Mouse (Mus musculus): ENCODE results near the gene Igfn1. TPM values are rescaled to one million over a fixed set of nuclear protein-coding genes. Genes with fewer than 3 reads are reported as not detected.

Gene Igfn1
- polyA plus RNA-seq, 1 experiment: not detected

GRCm38 (mm10) chr1:135923229-135923628 is 82.9 kb downstream of the Igfn1 start:
- Histone ChIP-seq H3K27me3 (ENCODE audit: control insufficient read depth, insufficient read depth, low read length) (peaks cover 2% of the 10 kb centered on the region; the same call in 1 of the 2 replicates), H3K27ac (ENCODE audit: insufficient read depth, low read length) (no peak overlapping the region), H3K4me3 (ENCODE audit: extremely low read depth, insufficient read depth, insufficient read length) (no peak overlapping the region), H3K4me1 (ENCODE audit: control insufficient read depth, insufficient read depth, insufficient read length) (no peaks in the 10 kb centered on the region), H3K36me3 (ENCODE audit: control insufficient read depth, insufficient read depth, low read length) (no peaks in the 10 kb centered on the region)
- DNase-seq (ENCODE audit: low read depth in 1 of 2, low spot score in 2 of 2): no peak
- WGBS: 70% methylated on average over 7 of the region's 7 CpGs
- TF ChIP-seq CTCF (IDR thresholded peaks at IDR 0.05; ENCODE audit: extremely low read depth, insufficient read depth, insufficient read length, insufficient replicate concordance) (no peak), POLR2A (IDR thresholded peaks at IDR 0.05; ENCODE audit: low read depth, low read length) (no peak)

- WGBS: 4% methylated on average over 67 of the region's 67 CpGs
- Histone ChIP-seq H3K36me3 (ENCODE audit: control insufficient read depth, insufficient read depth, low read length) (no peaks in the 10 kb centered on the region), H3K27me3 (ENCODE audit: control insufficient read depth, insufficient read depth, low read length) (peaks cover 2% of the 10 kb centered on the region; the same call in 1 of the 2 replicates), H3K27ac (ENCODE audit: insufficient read depth, low read length) (no peak within 1 kb of the TSS), H3K4me3 (ENCODE audit: extremely low read depth, insufficient read depth, insufficient read length) (no peak within 1 kb of the TSS), H3K4me1 (ENCODE audit: control insufficient read depth, insufficient read depth, insufficient read length) (no peaks in the 10 kb centered on the region)
- no peak for DNase-seq (ENCODE audit: low read depth in 1 of 2, low spot score in 2 of 2)
- TF ChIP-seq POLR2A (IDR thresholded peaks at IDR 0.05; ENCODE audit: low read depth, low read length): no peak
- TF ChIP-seq CTCF (IDR thresholded peaks at IDR 0.05; ENCODE audit: extremely low read depth, insufficient read depth, insufficient read length, insufficient replicate concordance): no peak
Measured at GRCm38 (mm10) chr1:135918644-135919407, 87.3 kb downstream of the Igfn1 start, which contains the start of gene Pkp1. Pkp1 (minus strand) TSS chr1:135919207.

GRCm38 (mm10) chr1:135917206-135917605 is 88.9 kb downstream of the Igfn1 start:
- peaks cover 2% of the 10 kb centered on the region; the same call in 1 of the 2 replicates for H3K27me3 ChIP-seq (ENCODE audit: control insufficient read depth, insufficient read depth, low read length)
- H3K4me3 ChIP-seq (ENCODE audit: extremely low read depth, insufficient read depth, insufficient read length): no peak overlapping the region
- H3K36me3 ChIP-seq (ENCODE audit: control insufficient read depth, insufficient read depth, low read length): no peaks in the 10 kb centered on the region
- H3K27ac ChIP-seq (ENCODE audit: insufficient read depth, low read length): no peak overlapping the region
- no peak for DNase-seq (ENCODE audit: low read depth in 1 of 2, low spot score in 2 of 2)
- TF ChIP-seq CTCF (IDR thresholded peaks at IDR 0.05; ENCODE audit: extremely low read depth, insufficient read depth, insufficient read length, insufficient replicate concordance): no peak
- TF ChIP-seq POLR2A (IDR thresholded peaks at IDR 0.05; ENCODE audit: low read depth, low read length): no peak
- 42% methylated on average over 5 of the region's 5 CpGs for WGBS
- H3K4me1 ChIP-seq (ENCODE audit: control insufficient read depth, insufficient read depth, insufficient read length): no peaks in the 10 kb centered on the region

- no peak for TF ChIP-seq POLR2A (IDR thresholded peaks at IDR 0.05; ENCODE audit: low read depth, low read length)
- TF ChIP-seq CTCF (IDR thresholded peaks at IDR 0.05; ENCODE audit: extremely low read depth, insufficient read depth, insufficient read length, insufficient replicate concordance): no peak
- H3K27me3 ChIP-seq (ENCODE audit: control insufficient read depth, insufficient read depth, low read length): peaks cover 2% of the 10 kb centered on the region; the same call in 1 of the 2 replicates
- no peaks in the 10 kb centered on the region for H3K36me3 ChIP-seq (ENCODE audit: control insufficient read depth, insufficient read depth, low read length)
- no peak overlapping the region for H3K27ac ChIP-seq (ENCODE audit: insufficient read depth, low read length)
- DNase-seq (ENCODE audit: low read depth in 1 of 2, low spot score in 2 of 2): no peak
- no peaks in the 10 kb centered on the region for H3K4me1 ChIP-seq (ENCODE audit: control insufficient read depth, insufficient read depth, insufficient read length)
- H3K4me3 ChIP-seq (ENCODE audit: extremely low read depth, insufficient read depth, insufficient read length): no peak overlapping the region
- WGBS: 54% methylated on average over 5 of the region's 5 CpGs
Measured at GRCm38 (mm10) chr1:135916486-135917058, 89.6 kb downstream of the Igfn1 start.

GRCm38 (mm10) chr1:135913657-135914056 is 92.5 kb downstream of the Igfn1 start:
- no peak overlapping the region for H3K27ac ChIP-seq (ENCODE audit: insufficient read depth, low read length)
- TF ChIP-seq POLR2A (IDR thresholded peaks at IDR 0.05; ENCODE audit: low read depth, low read length) (no peak), CTCF (IDR thresholded peaks at IDR 0.05; ENCODE audit: extremely low read depth, insufficient read depth, insufficient read length, insufficient replicate concordance) (no peak)
- DNase-seq (ENCODE audit: low read depth in 1 of 2, low spot score in 2 of 2): no peak
- H3K4me3 ChIP-seq (ENCODE audit: extremely low read depth, insufficient read depth, insufficient read length): no peak overlapping the region
- 67% methylated on average over 4 of the region's 4 CpGs for WGBS
- H3K27me3 ChIP-seq (ENCODE audit: control insufficient read depth, insufficient read depth, low read length): no peaks in the 10 kb centered on the region; the same call in none of the 2 replicates
- H3K36me3 ChIP-seq (ENCODE audit: control insufficient read depth, insufficient read depth, low read length): no peaks in the 10 kb centered on the region
- no peaks in the 10 kb centered on the region for H3K4me1 ChIP-seq (ENCODE audit: control insufficient read depth, insufficient read depth, insufficient read length)

- H3K27ac ChIP-seq (ENCODE audit: insufficient read depth, low read length): no peak overlapping the region
- TF ChIP-seq POLR2A (IDR thresholded peaks at IDR 0.05; ENCODE audit: low read depth, low read length) (no peak), CTCF (IDR thresholded peaks at IDR 0.05; ENCODE audit: extremely low read depth, insufficient read depth, insufficient read length, insufficient replicate concordance) (no peak)
- no peaks in the 10 kb centered on the region; the same call in 1 of the 2 replicates for H3K27me3 ChIP-seq (ENCODE audit: control insufficient read depth, insufficient read depth, low read length)
- DNase-seq (ENCODE audit: low read depth in 1 of 2, low spot score in 2 of 2): no peak
- WGBS: 17% methylated on average over 6 of the region's 6 CpGs
- no peaks in the 10 kb centered on the region for H3K4me1 ChIP-seq (ENCODE audit: control insufficient read depth, insufficient read depth, insufficient read length)
- no peak overlapping the region for H3K4me3 ChIP-seq (ENCODE audit: extremely low read depth, insufficient read depth, insufficient read length)
- no peaks in the 10 kb centered on the region for H3K36me3 ChIP-seq (ENCODE audit: control insufficient read depth, insufficient read depth, low read length)
Measured at GRCm38 (mm10) chr1:135909381-135909780, 96.8 kb downstream of the Igfn1 start.
